In genomic region chr16:72720979-72721378, GRCm38 (mm10) we compare ENCODE assay signal across 20 mouse cellular contexts.
"Had no signal": no experiment of that assay in that cellular context is flagged by ENCODE, and none has a peak within 500 bp of the region (broad histone marks: within the 10 kb centered on the region; RNA-seq: fewer than 3 reads in every experiment).

No protein-coding gene starts in this region.

- H3K27ac ChIP-seq: kidney, postnatal 0 days; layer of hippocampus, adult 2 months; left cerebral cortex, adult 2 months; neural tube, embryonic 12.5 days; neural tube, embryonic 15.5 days; stomach, postnatal 0 days had no signal

- H3K9ac ChIP-seq: lung, embryonic 14.5 days; neural tube, embryonic 12.5 days; neural tube, embryonic 15.5 days had no signal

- H3K9me3 ChIP-seq: neural tube, embryonic 12.5 days; neural tube, embryonic 15.5 days had no signal

- H3K36me3 ChIP-seq: neural tube, embryonic 12.5 days; neural tube, embryonic 15.5 days had no signal

- H3K27me3 ChIP-seq: neural tube, embryonic 12.5 days; neural tube, embryonic 15.5 days had no signal

- DNase-seq: kidney, adult 18-20 months; kidney, postnatal 25 days; layer of hippocampus, postnatal 36 days; lung, embryonic 14.5 days; lung, postnatal 10 days; lung, postnatal 4 days; midbrain, embryonic 14.5 days; right cerebral cortex, adult 18-20 months; right cerebral cortex, postnatal 14 days; right cerebral cortex, postnatal 4 days; thymus, adult 2 months; thymus, postnatal 14 days; thymus, postnatal 4 days had no signal

- H3K4me1 ChIP-seq: neural tube, embryonic 12.5 days had no signal

- H3K4me3 ChIP-seq: layer of hippocampus, adult 2 months; left cerebral cortex, adult 2 months; neural tube, embryonic 12.5 days; neural tube, embryonic 15.5 days had no signal

- H3K4me2 ChIP-seq: lung, embryonic 14.5 days; midbrain, embryonic 11.5 days; neural tube, embryonic 12.5 days; neural tube, embryonic 15.5 days had no signal
